Mouse (Mus musculus): ENCODE data around the gene Hoxb9. TPM values are rescaled to one million over a fixed set of nuclear protein-coding genes. Genes with fewer than 3 reads are reported as not detected.
A peak's percentile ranks its signal among the peaks of the same experiment; 100 is the strongest.

Hoxb9 gene
- total RNA-seq, 2 experiments from 2014 or later, result not detected

DNA sequence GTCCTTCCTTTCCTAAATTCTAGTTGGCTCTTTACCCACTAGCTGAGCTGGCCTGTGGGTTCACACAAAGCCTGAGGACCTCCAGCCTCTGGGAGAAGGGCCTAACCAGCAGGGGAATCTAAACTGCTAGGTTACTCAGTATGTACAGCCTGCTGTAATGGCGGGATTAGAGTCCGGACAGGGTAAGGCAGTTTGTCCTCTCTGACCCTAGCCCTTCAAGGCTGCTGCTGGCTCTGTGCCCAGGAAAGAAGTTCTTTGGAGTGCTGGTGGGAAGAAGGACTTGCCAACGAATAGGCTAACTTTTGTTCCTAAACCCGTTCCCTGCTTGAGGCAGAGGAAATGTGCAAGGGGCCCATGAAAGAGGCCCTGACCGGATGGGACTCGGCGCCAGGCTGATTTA is 5.3 kb upstream of the Hoxb9 start:
- no peak for DNase-seq (ENCODE audit: low spot score in 2 of 2)

DNA sequence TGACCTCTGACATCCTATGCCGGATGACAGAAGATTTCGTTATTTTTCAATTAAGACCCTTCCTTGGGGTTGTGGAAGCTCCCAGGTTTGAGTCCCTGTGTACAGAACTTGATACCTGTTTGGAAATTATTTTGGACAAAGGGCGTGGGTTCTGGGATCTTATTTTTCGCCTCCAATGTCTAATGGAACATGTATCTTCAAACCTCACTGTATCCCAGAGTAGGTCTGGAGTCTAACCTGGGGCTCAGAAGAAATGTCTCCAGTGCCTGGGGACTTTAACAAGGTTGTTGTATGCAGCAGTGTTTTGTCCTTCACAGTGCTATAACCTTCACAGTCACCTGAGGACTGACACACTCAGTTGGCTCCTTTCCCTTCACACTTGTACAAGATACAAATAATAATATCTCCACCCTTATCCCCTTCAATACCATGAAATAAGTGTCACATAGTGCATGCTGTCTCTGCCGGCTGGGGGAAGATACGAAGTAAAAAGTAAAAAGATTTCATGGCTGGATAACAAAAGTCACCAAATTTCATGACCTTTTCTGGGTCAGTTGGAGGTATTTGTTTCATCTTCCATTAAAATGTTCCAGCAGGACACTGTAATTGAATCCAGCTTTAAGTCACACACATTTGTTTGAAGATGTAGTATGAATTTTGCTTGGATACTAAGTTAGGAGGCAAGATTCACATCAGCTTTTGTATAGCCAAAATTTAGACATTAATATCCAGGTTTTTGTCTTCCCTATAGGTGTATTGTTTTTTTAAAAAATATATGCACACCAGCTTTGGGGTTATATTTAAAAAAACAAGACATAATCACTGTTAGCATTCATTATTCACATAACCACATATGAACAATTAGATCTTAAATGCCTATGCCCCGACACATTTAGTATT is 4.0 kb upstream of the Hoxb9 start:
- DNase-seq (ENCODE audit: low spot score in 2 of 2), result no peak

DNA sequence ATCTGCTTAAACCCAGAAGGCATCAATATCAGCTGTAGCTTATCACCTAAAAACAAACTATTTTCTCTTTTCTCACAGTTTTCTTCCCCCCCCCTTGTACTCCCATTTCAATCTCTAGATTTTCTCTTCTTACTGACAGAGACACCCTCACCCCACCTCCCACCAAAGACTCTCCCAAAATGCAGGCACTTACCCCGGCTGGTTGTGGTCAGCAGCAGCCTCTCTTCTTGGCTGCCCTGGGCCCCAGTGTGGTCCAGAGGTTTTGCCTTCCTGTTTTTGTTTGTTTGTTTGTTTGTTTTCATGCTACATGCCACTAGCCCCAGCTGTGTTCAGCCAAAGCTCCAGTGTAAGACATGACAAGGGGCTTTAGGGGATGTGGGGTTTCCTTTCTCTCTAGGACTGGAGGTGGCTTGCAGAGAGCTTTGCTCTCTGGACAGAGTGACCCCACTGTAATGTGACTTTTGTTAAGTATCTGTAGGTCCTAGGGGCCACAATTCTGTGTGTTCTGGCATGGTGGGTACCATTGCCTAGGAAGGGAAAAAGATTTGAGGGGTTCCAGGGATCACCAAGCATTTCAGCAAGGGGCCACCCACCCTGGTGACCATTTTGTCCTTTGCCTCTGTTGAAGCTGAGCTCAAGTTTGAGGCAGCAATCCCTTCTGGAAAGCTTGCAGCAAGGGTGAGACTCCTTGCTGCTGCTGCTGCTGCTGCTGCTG is 3.1 kb upstream of the Hoxb9 start:
- no peak for DNase-seq (ENCODE audit: low spot score in 2 of 2)

DNA sequence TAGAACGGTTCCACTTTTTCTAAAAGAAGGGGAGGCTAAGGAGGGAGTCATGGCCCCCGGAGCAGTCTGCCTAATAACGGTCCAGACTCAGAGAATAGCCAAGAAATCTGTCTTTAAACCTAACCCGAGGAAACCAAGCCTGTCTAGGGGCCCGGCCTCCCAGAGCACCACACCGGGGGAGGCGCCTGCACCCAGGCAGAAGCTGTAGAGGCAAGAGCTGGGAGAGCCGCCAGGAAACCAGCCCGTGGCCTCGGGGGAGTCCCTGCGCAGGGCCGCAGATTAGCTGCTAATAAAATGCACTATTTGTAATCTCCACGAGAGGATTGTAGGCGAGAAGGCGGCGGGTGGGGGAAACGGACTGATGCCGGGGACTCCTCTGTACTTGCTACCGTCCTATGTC is 1.4 kb upstream of the Hoxb9 start:
- no peak for DNase-seq (ENCODE audit: low spot score in 2 of 2)

GRCm38 (mm10) chr11:96271541-96272011 is 319 bp downstream of the Hoxb9 start:
- no peak for DNase-seq (ENCODE audit: low spot score in 2 of 2)

- DNase-seq (ENCODE audit: low spot score in 2 of 2), result no peak
Measured at GRCm38 (mm10) chr11:96272024-96272921, 1.0 kb downstream of the Hoxb9 start.

DNA sequence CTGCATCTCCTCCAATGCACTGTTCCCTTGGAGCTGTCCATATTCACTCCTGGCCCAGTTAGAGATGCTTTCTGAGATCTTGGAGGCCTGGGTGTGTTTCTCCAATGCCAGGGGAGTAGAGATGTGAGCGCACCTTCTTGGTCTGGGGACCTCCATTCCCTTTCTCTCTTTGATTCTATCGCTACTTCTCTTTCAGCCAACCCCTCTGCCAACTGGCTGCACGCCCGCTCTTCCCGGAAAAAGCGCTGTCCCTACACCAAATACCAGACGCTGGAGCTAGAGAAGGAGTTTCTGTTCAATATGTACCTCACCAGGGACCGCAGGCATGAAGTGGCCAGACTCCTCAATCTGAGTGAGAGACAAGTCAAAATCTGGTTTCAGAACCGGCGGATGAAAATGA is 3.2 kb downstream of the Hoxb9 start:
- no peak for DNase-seq (ENCODE audit: low spot score in 2 of 2)

GRCm38 (mm10) chr11:96275896-96276295 is 4.6 kb downstream of the Hoxb9 start:
- no peak for DNase-seq (ENCODE audit: low spot score in 2 of 2)

DNA sequence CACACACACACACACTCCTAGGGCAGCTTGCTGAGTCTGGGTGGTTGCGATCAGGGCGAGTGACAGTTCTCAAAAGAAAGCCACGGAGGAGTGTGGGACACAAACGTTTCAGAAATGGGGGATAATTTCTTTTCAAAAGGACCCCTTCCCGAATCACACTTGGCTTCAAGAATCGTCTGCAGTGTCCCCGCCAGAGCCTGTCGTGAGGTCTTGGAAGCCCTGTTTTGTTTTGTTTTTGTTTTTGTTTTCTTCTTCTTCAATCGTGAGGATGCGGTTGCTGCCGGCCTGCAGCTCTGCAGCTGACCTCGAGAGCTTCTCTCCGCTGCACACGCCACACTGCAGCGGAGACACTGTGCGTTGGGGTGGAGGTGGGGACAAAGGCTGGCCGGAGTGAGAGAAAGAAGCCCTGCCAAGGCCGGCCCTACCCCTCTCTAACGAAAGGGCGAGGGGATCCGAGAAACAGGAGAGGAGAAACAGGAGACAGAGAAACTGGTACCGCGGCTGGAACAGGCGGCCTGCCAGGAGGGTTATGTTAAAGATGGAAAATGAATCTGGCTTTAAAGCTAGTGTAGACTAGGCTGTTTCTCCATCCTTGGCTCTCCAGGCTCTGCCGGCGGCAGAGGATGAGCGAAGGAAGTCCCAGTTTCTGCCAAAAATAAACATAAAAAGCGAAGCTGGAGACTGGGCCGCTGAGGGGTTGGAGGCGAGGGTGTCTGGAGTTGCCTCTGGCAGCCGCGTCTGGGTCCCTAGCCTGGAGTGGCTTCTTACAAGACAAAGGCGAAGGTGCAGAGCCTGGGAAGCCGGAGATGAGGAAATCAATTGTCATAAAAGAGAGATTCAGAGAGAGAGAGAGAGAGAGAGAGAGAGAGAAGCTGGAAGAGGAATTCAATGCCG is 6.1 kb downstream of the Hoxb9 start:
- DNase-seq (ENCODE audit: low spot score in 2 of 2), result no peak

GRCm38 (mm10) chr11:96278324-96278723 is 7.1 kb downstream of the Hoxb9 start:
- no peak for DNase-seq (ENCODE audit: low spot score in 2 of 2)

DNA sequence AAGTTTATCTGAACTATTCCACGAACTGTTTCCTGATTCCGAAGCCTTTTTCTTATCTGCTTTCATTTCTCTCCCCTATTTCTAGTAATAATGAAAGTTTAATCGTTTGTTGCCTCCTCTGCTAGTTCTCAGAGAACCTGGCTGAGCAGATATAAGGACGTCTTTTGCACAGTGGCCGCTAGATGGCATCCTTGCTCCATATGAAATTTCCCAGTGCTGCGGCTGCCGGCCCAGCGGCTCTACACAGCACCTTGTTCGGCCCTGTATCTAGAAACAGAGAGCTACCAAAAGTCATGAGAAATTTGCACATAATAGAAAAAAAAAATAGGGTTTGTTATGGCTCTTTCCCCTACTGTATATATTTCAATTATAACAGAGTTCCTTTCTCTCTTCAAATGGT is 7.5 kb downstream of the Hoxb9 start:
- DNase-seq (ENCODE audit: low spot score in 2 of 2), result peak; percentile 90

- no peak for DNase-seq (ENCODE audit: low spot score in 2 of 2)
Measured at GRCm38 (mm10) chr11:96279421-96280233, 8.4 kb downstream of the Hoxb9 start.

DNA sequence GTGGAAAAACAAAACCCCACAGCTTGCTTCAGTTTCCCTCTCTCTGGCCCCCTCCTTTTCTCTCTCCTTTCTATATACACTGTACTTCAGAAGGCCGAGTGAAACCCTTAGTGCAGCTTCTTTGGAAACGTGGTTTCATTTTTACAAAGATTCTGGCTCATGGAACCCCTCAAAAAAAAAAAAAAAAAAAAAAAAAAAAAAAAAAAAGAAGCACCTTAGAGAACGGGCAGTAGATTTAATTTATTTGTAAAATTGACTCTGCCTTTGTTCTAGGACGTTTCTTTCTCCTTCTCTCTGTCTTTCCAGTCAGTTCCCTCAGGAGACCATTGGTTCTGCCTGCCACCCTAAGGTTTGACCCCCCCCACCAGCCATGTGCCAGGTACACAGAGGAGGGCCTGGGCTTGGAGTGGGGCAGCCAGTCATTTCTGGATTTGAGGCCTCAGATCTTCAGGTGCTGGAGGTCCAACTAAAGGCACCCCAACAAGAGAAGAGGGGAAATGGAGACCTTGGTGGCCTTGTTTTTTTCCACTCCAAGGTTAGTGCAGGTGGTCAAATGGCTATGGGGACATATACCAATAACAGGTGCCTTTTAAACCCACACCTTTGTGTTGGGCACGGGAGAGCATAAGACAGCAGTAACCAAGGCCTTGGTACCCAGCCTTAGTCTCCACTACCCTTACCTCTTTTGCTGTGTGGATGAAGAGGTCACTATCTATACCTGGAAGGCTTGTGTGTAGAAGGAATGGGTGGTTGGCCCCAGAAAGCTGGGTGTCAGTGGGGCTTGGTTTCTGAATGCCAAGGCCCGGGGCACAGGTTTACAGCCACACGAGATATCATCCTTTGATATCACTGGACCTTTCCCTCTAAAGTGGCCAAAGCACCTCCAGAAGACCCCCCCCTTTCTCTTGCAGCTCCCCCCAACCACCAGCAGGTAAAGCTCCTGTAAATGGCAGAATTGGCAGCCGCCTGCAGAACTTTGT is 9.4 kb downstream of the Hoxb9 start:
- no peak for DNase-seq (ENCODE audit: low spot score in 2 of 2)

DNA sequence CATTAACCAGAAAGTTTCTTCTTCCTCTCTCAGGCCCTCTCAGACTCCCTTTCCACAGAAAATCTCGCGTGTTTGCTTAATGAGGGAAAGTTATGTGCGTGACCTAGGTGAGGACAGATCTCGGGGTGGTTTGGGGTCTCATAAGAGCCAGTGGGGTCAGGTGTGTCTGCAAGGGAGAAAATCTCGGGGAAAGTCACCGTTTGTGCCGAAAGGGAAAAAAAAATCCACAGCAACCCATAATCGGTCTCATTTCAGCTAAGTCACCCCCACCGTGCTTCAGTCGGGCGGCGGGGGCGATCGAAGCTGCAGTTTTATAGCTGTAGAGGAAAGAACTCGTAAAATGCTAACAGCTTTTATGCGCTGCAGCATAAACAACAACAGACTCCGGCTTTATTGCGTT is 10.1 kb downstream of the Hoxb9 start:
- no peak for DNase-seq (ENCODE audit: low spot score in 2 of 2)

DNA sequence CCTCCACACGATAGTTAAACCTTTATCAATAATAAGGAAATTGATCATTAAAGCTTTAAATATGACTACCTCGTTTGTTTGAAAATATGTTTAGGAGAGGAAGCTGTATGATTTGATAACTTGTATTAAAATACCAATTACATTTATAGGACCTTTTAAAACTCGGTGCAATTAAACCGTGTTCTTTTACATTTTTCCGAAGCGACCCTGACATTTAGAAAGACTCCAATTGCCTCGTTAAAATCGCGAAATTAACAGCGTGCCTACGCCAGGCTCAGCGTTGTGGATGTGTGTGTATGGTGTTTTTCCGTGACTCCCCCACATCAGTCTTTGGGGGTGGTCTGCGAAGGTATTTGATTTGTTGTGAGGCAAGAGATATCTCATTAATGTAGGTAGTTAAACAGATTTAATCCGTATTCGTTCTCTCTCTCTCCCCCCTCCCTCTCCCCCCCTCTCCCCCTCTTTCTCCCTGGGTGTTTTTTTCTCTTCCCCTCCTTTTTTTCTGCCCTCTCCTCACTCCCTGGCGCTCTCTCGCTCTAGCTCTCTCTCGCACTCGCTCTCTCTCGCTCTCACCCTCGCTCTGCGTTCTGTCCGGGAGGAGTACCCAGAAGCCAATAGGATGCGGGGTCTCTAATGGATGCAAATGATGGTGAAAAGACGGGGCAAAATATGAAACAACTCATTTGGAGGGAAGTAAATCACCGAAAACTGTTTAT is 10.8 kb downstream of the Hoxb9 start, which contains the start of gene Hoxb8:
TSS of gene Hoxb8 (plus strand) at position 51 of the 716 bp plus-strand sequence.
- DNase-seq (ENCODE audit: low spot score in 2 of 2), result no peak

GRCm38 (mm10) chr11:96282795-96283430 is 11.7 kb downstream of the Hoxb9 start:
- DNase-seq (ENCODE audit: low spot score in 2 of 2), result no peak

Data from left cerebral cortex, adult 18-20 months (tissue).